Mouse (Mus musculus) liver, embryonic 14.5 days (tissue): ENCODE measurements at regions not wholly inside any gene's neighbourhood (a gene's known extent, or its start where the extent isn't known, plus 50 kb on each side); places are given as distances from the start of the nearest gene placed in this dataset.

ENCODE experiments used
- ATAC-seq: fragments of 200-750 bp; cut with Nextera tagmentation; 2 replicates; pipeline ENCODE4 v1.8.0; 2017; ENCODE audit warnings: moderate number of reproducible peaks, mild to moderate bottlenecking, moderate library complexity; ENCODE audit not compliant: insufficient read depth
- DNase-seq, 3 experiments: peaks; one replicate each; pipeline ENCODE4 v3.0.0-alpha.2; 2012 to 2013; ENCODE audit warnings: low read depth in 3 of 3, low spot score in 3 of 3
- H3K27ac ChIP-seq: fragments of 300-500 bp; sonication (generic); 2 replicates; pipeline ENCODE4 v1.5.1; 2014; ENCODE audit warnings: moderate library complexity, mild to moderate bottlenecking, control low read depth, inconsistent platforms
- H3K27me3 ChIP-seq: fragments of 300-500 bp; sonication (generic); 2 replicates; pipeline ENCODE4 v1.6.1; 2014; ENCODE audit warnings: mild to moderate bottlenecking, low read length, moderate library complexity; ENCODE audit not compliant: control insufficient read depth, insufficient read depth
- H3K36me3 ChIP-seq: fragments of 300-500 bp; sonication (generic); replicated peaks from 2 replicates; pipeline ENCODE4 v1.6.1; 2014; ENCODE audit warnings: low read depth; ENCODE audit not compliant: control insufficient read depth, insufficient read depth
- H3K4me1 ChIP-seq, 2 experiments: fragments of 200-500 bp in 1 of 2; fragments of 300-500 bp in 1 of 2; sonication (generic) in 1 of 2; replicated peaks; 2 replicates each; pipeline ENCODE4 v1.6.1; 2012 to 2014; ENCODE audit warnings: antibody characterized with exemption in 1 of 2, inconsistent platforms in 1 of 2, low read length in 1 of 2; ENCODE audit not compliant: control insufficient read depth in 2 of 2, insufficient read depth in 2 of 2
- H3K4me2 ChIP-seq: fragments of 300-500 bp; sonication (generic); 2 replicates; pipeline ENCODE4 v1.6.1; 2014; ENCODE audit warnings: low read depth, mild to moderate bottlenecking, control low read depth, moderate library complexity
- H3K4me3 ChIP-seq, 2 experiments: fragments of 200-500 bp in 1 of 2; fragments of 300-500 bp in 1 of 2; sonication (generic) in 1 of 2; 2 replicates each; pipeline ENCODE4 v1.5.1; 2012 to 2014; ENCODE audit warnings: low read depth in 2 of 2, low read length in 2 of 2, mild to moderate bottlenecking in 2 of 2, control low read depth in 1 of 2, inconsistent platforms in 1 of 2, moderate library complexity in 1 of 2; ENCODE audit not compliant: insufficient read depth in 1 of 2
- H3K9ac ChIP-seq: fragments of 300-500 bp; sonication (generic); replicated peaks from 2 replicates; pipeline ENCODE4 v1.6.1; 2014; ENCODE audit warnings: mild to moderate bottlenecking, control low read depth, moderate library complexity
- H3K9me3 ChIP-seq: fragments of 300-500 bp; sonication (generic); 2 replicates; pipeline ENCODE4 v1.6.1; 2016; ENCODE audit warnings: low read length, mixed read lengths; ENCODE audit not compliant: control insufficient read depth
- CTCF ChIP-seq: IDR thresholded peaks from 2 replicates; pipeline ENCODE4 v1.5.1; 2016; ENCODE audit warnings: antibody characterized with exemption, low read depth, control low read depth
- EP300 ChIP-seq: IDR thresholded peaks from 2 replicates; pipeline ENCODE4 v1.6.1; 2016; ENCODE audit warnings: antibody characterized with exemption, low read depth
- WGBS: fragments of 180-500 bp; shearing (Covaris S2); extraction: QIAGEN DNeasy Blood & Tissue Kit; methylation state at CpG from one replicate; pipeline ENCODE4 v1.1.7; 2014; ENCODE audit not compliant: insufficient replicate concordance; 5-methylcytosine and 5-hydroxymethylcytosine counted together

- Histone ChIP-seq H3K4me2 (no peak overlapping the region), H3K27ac (no peak overlapping the region), H3K36me3 (no peaks in the 10 kb centered on the region), H3K4me3 (no peak overlapping the region), H3K9me3 (no peaks in the 10 kb centered on the region), H3K9ac (no peak overlapping the region), H3K27me3 (no peaks in the 10 kb centered on the region), H3K4me1 (no peaks in the 10 kb centered on the region)
- peak; percentile 68 for TF ChIP-seq CTCF
- TF ChIP-seq EP300 = no peak
- 15% methylated on average over 5 of the region's 5 CpGs for WGBS
- DNase-seq (no peak), ATAC-seq (no peak)
These were observed 222.0 kb downstream of the Ttc32 start for GRCm38 (mm10) chr12:9251772-9252171.

GRCm38 (mm10) chr12:9253306-9254074 is 223.7 kb downstream of the Ttc32 start:
- Histone ChIP-seq H3K27ac (no peak overlapping the region), H3K4me3 (no peak overlapping the region), H3K27me3 (no peaks in the 10 kb centered on the region), H3K4me1 (no peaks in the 10 kb centered on the region), H3K9me3 (no peaks in the 10 kb centered on the region), H3K4me2 (no peak overlapping the region), H3K9ac (no peak overlapping the region), H3K36me3 (no peaks in the 10 kb centered on the region)
- DNase-seq (no peak), ATAC-seq (no peak)
- 25% methylated on average over 19 of the region's 19 CpGs for WGBS
- TF ChIP-seq CTCF = no peak
- no peak for TF ChIP-seq EP300

- Histone ChIP-seq H3K4me2 (no peak overlapping the region), H3K4me3 (no peak overlapping the region), H3K27ac (no peak overlapping the region), H3K9ac (no peak overlapping the region), H3K9me3 (no peaks in the 10 kb centered on the region), H3K27me3 (no peaks in the 10 kb centered on the region), H3K4me1 (no peaks in the 10 kb centered on the region), H3K36me3 (no peaks in the 10 kb centered on the region)
- ATAC-seq (no peak), DNase-seq (no peak)
- TF ChIP-seq CTCF (no peak), EP300 (no peak)
- 59% methylated on average over 6 of the region's 6 CpGs for WGBS
These were observed 224.6 kb downstream of the Ttc32 start for GRCm38 (mm10) chr12:9254301-9254860.

- Histone ChIP-seq H3K9me3 (no peaks in the 10 kb centered on the region), H3K27ac (no peak overlapping the region), H3K9ac (no peak overlapping the region), H3K36me3 (no peaks in the 10 kb centered on the region), H3K27me3 (no peaks in the 10 kb centered on the region), H3K4me3 (no peak overlapping the region), H3K4me2 (no peak overlapping the region), H3K4me1 (no peaks in the 10 kb centered on the region)
- ATAC-seq (no peak), DNase-seq (no peak)
- WGBS = 54% methylated on average over 10 of the region's 10 CpGs
- no peak for TF ChIP-seq EP300
- TF ChIP-seq CTCF = no peak
These were observed 226.1 kb downstream of the Ttc32 start for GRCm38 (mm10) chr12:9255661-9256486.

GRCm38 (mm10) chr12:9256487-9256820 is 226.7 kb downstream of the Ttc32 start:
- H3K9me3 ChIP-seq = no peaks in the 10 kb centered on the region
- H3K4me2 ChIP-seq = no peak overlapping the region
- ATAC-seq (no peak), DNase-seq (no peak)
- H3K4me3 ChIP-seq = no peak overlapping the region
- no peaks in the 10 kb centered on the region for H3K27me3 ChIP-seq
- no peaks in the 10 kb centered on the region for H3K4me1 ChIP-seq
- H3K27ac ChIP-seq = no peak overlapping the region
- TF ChIP-seq EP300 (no peak), CTCF (no peak)
- H3K36me3 ChIP-seq = no peaks in the 10 kb centered on the region
- no peak overlapping the region for H3K9ac ChIP-seq
